Mouse (Mus musculus) brown adipose tissue, adult 24 weeks (tissue): ENCODE measurements at regions not wholly inside any gene's neighbourhood (a gene's known extent, or its start where the extent isn't known, plus 50 kb on each side); places are given as distances from the start of the nearest gene placed in this dataset.

Experiments used
- H3K27ac ChIP-seq: fragments of 200-500 bp; replicated peaks from 2 replicates; pipeline ENCODE4 v1.5.1; 2012; ENCODE audit warnings: low read depth, mild to moderate bottlenecking, low read length
- H3K4me1 ChIP-seq: fragments of 200-500 bp; 2 replicates; pipeline ENCODE4 v1.6.1; 2012; ENCODE audit warnings: low read length, mixed read lengths; ENCODE audit not compliant: control insufficient read depth, insufficient read depth, insufficient read length
- H3K4me3 ChIP-seq: fragments of 200-500 bp; 2 replicates; pipeline ENCODE4 v1.5.1; 2012; ENCODE audit warnings: low read depth, mild to moderate bottlenecking, low read length, moderate library complexity; ENCODE audit not compliant: insufficient read depth

DNA sequence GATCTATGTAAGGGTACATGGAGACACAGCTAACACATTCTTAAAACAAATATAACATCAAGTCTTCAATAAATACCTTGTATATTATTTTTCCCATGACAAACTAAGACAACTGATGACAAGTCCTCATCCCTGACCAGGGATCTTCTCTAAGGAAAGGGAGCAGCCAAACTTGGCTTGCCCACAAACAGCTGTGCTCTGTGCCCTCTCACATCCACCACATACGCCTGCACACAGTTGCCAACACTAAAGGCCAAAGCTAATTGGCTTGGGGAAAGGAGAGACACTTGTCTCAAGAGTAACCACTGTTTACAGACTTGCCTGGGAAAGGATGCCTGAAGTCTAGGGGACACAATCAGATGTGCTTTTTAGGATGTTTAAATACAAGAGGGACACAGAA lies 241.3 kb upstream of the Marcks start:
- Histone ChIP-seq H3K27ac (no peak overlapping the region), H3K4me1 (no peaks in the 10 kb centered on the region), H3K4me3 (no peak overlapping the region)

DNA sequence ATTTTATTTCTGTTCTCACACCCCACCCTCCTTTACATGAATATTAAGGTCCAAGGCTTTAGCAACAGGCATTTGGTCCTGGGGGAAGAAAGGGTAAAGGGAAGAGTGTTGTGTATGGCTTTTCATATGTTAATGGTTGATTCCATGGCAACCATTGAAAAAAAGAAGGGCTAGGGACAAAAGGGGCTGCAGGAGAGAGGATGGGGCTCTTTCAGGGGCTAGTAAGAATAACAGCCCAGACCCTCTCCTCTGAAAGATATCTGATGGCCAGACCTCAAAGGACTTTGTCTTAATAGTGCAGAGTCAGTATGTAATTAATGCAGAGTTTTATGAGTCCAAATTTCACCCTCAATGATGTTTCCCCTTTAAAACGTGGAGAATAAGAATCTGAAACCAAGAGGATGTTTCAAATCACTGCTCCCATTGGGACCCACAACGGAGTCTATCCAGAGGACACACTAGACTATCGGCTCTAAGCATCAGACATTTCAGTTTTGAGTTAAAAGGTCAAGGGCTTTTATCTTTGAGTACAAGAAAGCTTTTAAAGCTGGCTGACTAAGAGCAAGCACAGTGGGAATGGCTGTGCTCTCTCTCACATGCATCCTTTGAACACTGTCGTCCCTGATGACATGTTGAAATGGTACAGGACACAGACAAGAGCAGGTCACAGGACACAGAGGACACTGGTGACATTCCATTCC lies 239.4 kb upstream of the Marcks start:
- no peak overlapping the region for H3K4me3 ChIP-seq
- no peak overlapping the region for H3K27ac ChIP-seq
- no peaks in the 10 kb centered on the region for H3K4me1 ChIP-seq

DNA sequence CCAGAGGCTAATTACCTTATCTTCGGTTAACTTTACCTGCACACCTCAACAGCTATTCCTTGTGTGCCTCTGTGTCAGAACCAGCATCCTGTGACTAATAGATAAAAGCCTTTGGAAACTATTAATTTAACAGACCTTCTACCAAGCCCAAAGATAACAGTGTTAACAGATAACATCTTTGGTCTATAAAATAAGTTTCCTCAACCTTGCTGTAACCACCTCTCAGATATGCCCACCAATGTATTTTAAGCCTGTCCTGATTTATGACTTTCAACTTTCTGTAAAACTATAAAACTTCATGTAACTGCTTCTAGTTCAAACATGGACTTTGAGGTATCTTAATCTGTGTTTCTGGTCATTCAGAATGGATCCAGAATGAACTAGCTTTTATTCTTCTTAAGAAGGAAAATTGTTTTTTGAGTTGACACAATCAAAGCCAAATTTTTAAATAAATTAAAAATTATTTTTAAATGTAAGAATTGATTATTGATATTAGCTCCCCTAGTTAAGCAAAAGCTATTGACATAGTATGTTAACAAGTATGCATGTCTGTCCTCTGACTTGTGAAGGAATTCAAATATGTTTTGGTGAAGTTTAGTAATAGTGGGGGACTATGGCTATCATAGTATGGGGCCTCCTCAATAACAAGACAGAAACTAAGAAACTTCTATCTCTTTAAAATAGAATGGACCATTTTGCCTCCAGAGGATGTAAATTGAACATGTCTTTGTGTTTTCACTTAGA lies 238.7 kb upstream of the Marcks start:
- H3K4me1 ChIP-seq: no peaks in the 10 kb centered on the region
- H3K4me3 ChIP-seq: no peak overlapping the region
- no peak overlapping the region for H3K27ac ChIP-seq

- Histone ChIP-seq H3K4me1 (no peaks in the 10 kb centered on the region), H3K4me3 (no peak overlapping the region)
These were observed 237.5 kb upstream of the Marcks start for GRCm38 (mm10) chr10:37376172-37376571.

GRCm38 (mm10) chr10:37375648-37376047 lies 236.9 kb upstream of the Marcks start:
- no peaks in the 10 kb centered on the region for H3K4me1 ChIP-seq
- no peak overlapping the region for H3K27ac ChIP-seq
- H3K4me3 ChIP-seq: no peak overlapping the region

More at GRCm38 (mm10) chr10:37376172-37376571, 237.5 kb upstream of the Marcks start:
- no peak overlapping the region for H3K27ac ChIP-seq

DNA sequence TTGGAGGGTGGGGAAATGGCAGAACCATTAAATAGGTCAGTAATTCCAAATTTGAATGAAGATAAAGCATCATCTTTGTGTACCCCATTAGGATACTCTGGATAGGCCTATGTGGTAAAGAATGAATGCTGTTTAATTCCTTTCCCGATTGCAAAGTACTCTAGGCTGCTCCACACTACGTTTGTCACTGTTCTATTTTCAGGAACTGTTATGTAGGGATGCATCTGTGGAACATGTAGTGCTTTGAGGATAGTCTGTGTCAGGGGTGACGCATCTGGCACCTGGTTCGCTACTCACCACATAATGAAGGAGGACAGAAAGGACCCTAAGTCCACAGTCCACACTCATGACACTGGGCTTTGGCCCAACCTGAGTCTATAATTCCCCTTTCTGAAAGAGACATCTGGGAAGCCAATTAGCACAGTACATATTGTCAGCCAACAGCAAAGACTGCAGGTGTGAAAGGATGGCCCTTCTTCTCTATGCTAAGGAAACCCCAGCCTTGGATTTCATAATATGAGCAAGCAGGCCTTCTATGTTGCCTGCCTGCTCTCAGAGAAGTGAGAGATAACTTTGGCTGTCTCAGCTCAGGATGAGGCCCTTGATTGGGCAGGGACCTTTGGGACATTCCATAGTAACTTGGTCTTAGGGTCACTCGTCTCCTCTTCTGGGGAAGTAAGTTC lies 230.4 kb upstream of the Marcks start:
- Histone ChIP-seq H3K27ac (no peak overlapping the region), H3K4me3 (no peak overlapping the region), H3K4me1 (no peaks in the 10 kb centered on the region)

DNA sequence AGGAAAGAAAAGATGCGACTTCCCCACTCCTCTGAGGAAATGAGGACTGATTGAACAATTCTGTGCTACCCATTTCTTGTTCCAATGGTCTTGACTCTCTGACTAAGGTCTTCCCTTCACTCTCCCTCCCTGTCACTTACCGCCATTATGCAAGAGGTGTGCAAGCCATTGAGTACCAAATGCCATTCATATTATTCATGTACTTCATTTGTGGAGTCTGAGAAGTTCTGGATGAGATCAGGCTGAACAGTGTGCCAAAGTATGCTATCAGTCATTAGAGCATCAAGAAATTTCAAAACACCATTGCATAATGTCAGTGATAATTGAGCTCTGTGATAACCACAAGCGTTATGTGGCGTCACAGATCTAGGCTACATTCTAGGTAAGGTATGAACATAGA lies 229.1 kb upstream of the Marcks start:
- H3K27ac ChIP-seq: no peak overlapping the region
- H3K4me1 ChIP-seq: no peaks in the 10 kb centered on the region
- H3K4me3 ChIP-seq: no peak overlapping the region

- H3K4me1 ChIP-seq: no peaks in the 10 kb centered on the region
- H3K27ac ChIP-seq: no peak overlapping the region
- H3K4me3 ChIP-seq: no peak overlapping the region
These were observed 225.8 kb upstream of the Marcks start for GRCm38 (mm10) chr10:37364506-37364905.

GRCm38 (mm10) chr10:37360985-37361384 lies 222.3 kb upstream of the Marcks start:
- Histone ChIP-seq H3K27ac (no peak overlapping the region), H3K4me3 (no peak overlapping the region), H3K4me1 (no peaks in the 10 kb centered on the region)

GRCm38 (mm10) chr10:37358900-37359299 lies 220.2 kb upstream of the Marcks start:
- Histone ChIP-seq H3K4me1 (no peaks in the 10 kb centered on the region), H3K27ac (0 out of 2 replicates have a peak overlapping the region, but pooled peaks have one; percentile 42), H3K4me3 (no peak overlapping the region)

DNA sequence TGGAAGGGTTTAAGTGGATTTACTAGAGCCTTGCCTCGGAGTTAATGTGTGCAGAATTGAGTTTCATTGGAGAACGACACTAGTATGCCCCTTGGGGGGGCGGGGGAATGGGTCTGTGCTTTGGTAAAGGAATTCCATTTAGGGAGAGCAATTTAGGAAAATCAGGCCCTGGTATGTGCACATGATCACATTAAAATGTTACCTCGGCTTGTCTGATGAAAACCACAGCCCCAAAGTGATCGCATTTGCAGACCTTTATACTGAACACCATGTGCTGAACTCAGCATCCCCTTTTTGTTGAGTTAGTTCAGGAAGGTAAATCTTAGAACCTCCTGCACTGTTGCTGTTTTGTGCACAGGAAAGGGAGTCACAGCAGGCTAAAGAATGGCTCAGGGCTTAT lies 219.6 kb upstream of the Marcks start:
- Histone ChIP-seq H3K27ac (no peak overlapping the region), H3K4me1 (no peaks in the 10 kb centered on the region), H3K4me3 (no peak overlapping the region)

GRCm38 (mm10) chr10:37357304-37358060 lies 218.8 kb upstream of the Marcks start:
- H3K27ac ChIP-seq: no peak overlapping the region
- H3K4me1 ChIP-seq: no peaks in the 10 kb centered on the region
- no peak overlapping the region for H3K4me3 ChIP-seq

GRCm38 (mm10) chr10:37349261-37349660 lies 210.5 kb upstream of the Marcks start:
- no peak overlapping the region for H3K4me3 ChIP-seq
- no peak overlapping the region for H3K27ac ChIP-seq

DNA sequence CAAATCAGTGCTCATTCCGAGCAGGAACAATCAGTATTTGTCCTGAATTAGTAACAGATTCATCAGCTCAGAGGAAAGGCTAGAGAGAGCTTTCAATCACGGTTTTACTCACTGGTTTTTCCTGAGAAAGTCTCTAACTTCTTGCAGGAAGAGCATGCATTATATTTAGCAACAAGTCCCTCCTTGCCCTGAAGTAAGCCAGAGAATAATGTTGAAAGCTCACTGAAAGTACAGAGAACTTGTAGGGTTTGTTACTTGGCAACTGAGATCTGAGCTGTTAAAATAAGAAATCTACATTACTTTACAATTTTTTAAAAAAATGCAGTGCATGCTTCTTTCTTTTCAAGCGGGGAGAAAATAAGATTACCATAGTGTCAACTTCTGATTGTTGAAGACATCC lies 209.7 kb upstream of the Marcks start:
- H3K4me1 ChIP-seq: no peaks in the 10 kb centered on the region
- H3K27ac ChIP-seq: no peak overlapping the region
- no peak overlapping the region for H3K4me3 ChIP-seq

More at GRCm38 (mm10) chr10:37349261-37349660, 210.5 kb upstream of the Marcks start:
- H3K4me1 ChIP-seq: no peaks in the 10 kb centered on the region

DNA sequence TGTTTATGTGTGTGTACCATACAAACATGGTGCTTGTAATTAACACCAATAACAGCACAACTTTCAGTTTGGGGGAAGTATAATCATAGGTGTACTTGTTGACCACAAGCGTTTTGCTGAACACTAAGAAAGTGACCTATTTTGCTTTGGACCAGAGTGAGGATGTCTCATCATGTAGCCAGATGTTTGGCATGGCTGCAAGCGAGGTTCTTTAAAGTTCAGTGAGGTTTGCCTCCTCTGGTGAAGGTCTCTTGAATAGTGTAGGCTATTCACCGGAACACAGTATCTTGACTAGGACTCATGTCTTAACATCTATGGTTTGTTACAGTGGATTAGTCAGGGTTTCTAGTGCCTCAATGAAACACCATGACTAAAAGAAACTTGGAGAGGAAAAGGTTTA lies 208.9 kb upstream of the Marcks start:
- Histone ChIP-seq H3K4me3 (no peak overlapping the region), H3K27ac (no peak overlapping the region), H3K4me1 (no peaks in the 10 kb centered on the region)
